Comparison of ENCODE assay signal across 8 mouse cellular contexts in the genomic region with DNA sequence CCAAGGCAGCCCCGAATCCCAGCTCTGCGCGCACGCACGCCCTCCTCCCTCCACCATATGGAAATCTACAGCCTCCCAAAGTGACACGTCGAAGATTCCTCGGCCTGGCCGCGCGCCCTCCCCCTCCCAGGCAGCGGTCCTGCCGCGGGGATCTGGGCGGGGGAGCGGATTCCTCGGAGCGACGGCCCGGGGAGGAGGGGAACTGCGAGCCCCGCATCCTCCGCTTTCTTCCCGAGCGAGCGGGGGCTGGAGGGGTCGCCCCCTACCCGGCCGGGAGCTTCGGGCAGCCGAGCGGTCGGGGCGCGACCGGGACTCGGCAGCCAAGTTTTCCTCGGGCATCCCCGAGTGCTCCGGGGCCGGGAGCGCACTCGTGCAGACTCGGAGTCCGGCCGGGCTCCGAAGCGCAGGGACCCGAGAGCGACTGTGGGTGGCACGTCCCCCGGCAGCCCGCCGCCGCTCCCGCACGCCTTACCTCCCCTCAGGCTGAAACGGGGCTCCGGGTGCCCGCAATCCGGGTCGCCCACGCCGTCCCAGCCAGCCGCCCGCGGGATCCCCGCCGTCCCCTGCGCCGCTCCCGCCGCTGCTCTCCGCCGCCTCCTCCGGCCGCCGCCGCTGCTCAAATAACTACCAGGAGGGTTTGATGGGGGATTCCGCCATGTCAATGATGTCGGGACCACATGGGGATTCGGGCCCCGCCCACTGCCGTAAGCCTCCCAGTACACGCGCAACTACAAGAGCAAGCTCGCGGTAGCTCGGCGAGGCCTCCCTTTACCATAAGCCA. TPM values are rescaled to one million over a fixed set of nuclear protein-coding genes. Genes with fewer than 3 reads are reported as not detected.
A peak's percentile ranks its signal among the peaks of the same experiment; 100 is the strongest.
DNase-seq lines count a peak whose midpoint lies in the region; ATAC-seq and TF ChIP-seq lines count a peak whose summit lies in the region.

Gene Fndc3b, minus strand, starts transcription at position 660 of the 781 bp plus-strand sequence.

- peak; percentile 75 for DNase-seq in T-cell, adult 2 months (ENCODE audit: low spot score)
- DNase-seq in cerebellum, postnatal 25 days = peak; percentile 93 to 95
- peak; percentile 95 for DNase-seq in gastrocnemius, adult 2 months
- DNase-seq in left cerebral cortex, adult 18-20 months (ENCODE audit: low spot score in 2 of 2) = peak; percentile 90 to 95
- DNase-seq in lung, postnatal 4 days = peak; percentile 94 to 95
- DNase-seq in retina, postnatal 1 day = peak; percentile 97
- DNase-seq in thymus, postnatal 4 days = peak; percentile 92

- H3K9me3 ChIP-seq in hindbrain, embryonic 16.5 days (ENCODE audit: control insufficient read depth, low read length) = no peaks in the 10 kb centered on the region

- peaks cover 2% of the 10 kb centered on the region; the same call in 1 of the 2 replicates for H3K27me3 ChIP-seq in hindbrain, embryonic 16.5 days (replicated peaks; ENCODE audit: control insufficient read depth, insufficient read depth, low read length)

- peak; percentile 96 for ATAC-seq in hindbrain, embryonic 16.5 days

- TF ChIP-seq CTCF in gastrocnemius, adult 2 months (IDR thresholded peaks at IDR 0.05) = peak; percentile 33; the same call in 1 of the 2 replicates

- peak within 1 kb of the TSS; percentile 86 for H3K9ac ChIP-seq in hindbrain, embryonic 16.5 days (ENCODE audit: low read depth, low read length)

- peak within 1 kb of the TSS; percentile 90 for H3K4me3 ChIP-seq in gastrocnemius, adult 2 months
- H3K4me3 ChIP-seq in hindbrain, embryonic 16.5 days (ENCODE audit: low read length) = peak within 1 kb of the TSS; percentile 88

- H3K4me2 ChIP-seq in hindbrain, embryonic 16.5 days (ENCODE audit: low read length) = peak within 1 kb of the TSS; percentile 74

- no peaks in the 10 kb centered on the region for H3K36me3 ChIP-seq in hindbrain, embryonic 16.5 days (ENCODE audit: control insufficient read depth, insufficient read depth, low read length)

- peaks cover 7% of the 10 kb centered on the region for H3K4me1 ChIP-seq in hindbrain, embryonic 16.5 days (ENCODE audit: control insufficient read depth, insufficient read depth, low read depth, low read length)

- intact Hi-C loops in gastrocnemius, adult 2 months (cut with DNase I) = no loop called here

- under 1% methylated on average over 61 of the region's 90 CpGs for WGBS in hindbrain, embryonic 16.5 days

- H3K27ac ChIP-seq in gastrocnemius, adult 2 months = peak within 1 kb of the TSS; percentile 95
- peak within 1 kb of the TSS; percentile 93 for H3K27ac ChIP-seq in hindbrain, embryonic 16.5 days (ENCODE audit: low read depth, low read length)

RNA-seq across cellular contexts. Expression of gene Fndc3b, which starts in this region (rescaled TPM):
- total RNA-seq in gastrocnemius, adult 2 months (2021) = 10 to 100 TPM; 13.8 to 24.9 TPM
- polyA plus RNA-seq in hindbrain, embryonic 16.5 days (2015; fragmentation: Nextera tagmentation; extraction: Ambion mirVana) = 7.5 and 9.4 TPM in 2 replicates
- total RNA-seq in left cerebral cortex, adult 18-20 months (2021) = 10 to 100 TPM; 24.0 TPM

Comparison
In these comparisons a context has a peak if more than half of its experiments do, and no peak if none do; other contexts are left out.
1. Peak in every context shown above with its lines: DNase-seq, ATAC-seq, H3K4me3 ChIP-seq and H3K27ac ChIP-seq.